Mouse (Mus musculus) midbrain, postnatal 0 days (tissue): ENCODE measurements around the gene 0610030E20Rik. TPM values are rescaled to one million over a fixed set of nuclear protein-coding genes. Genes with fewer than 3 reads are reported as not detected.

Source experiments
- ATAC-seq: fragments of 200-750 bp; cut with Nextera tagmentation; 2 replicates; pipeline ENCODE4 v1.8.0; 2017; ENCODE audit warnings: moderate number of reproducible peaks, mild to moderate bottlenecking, moderate TSS enrichment, moderate library complexity; ENCODE audit not compliant: low FRiP score
- DNase-seq: peaks from one replicate; pipeline ENCODE4 v3.0.0-alpha.2; 2015; ENCODE audit warnings: low spot score
- H3K27ac ChIP-seq: fragments of 300-500 bp; sonication (generic); 2 replicates; pipeline ENCODE4 v1.5.1; 2014; ENCODE audit warnings: low read depth, mild to moderate bottlenecking, low read length, mixed read lengths
- H3K27me3 ChIP-seq: fragments of 300-500 bp; sonication (generic); 2 replicates; pipeline ENCODE4 v1.6.1; 2014; ENCODE audit warnings: low read length, control low read depth, mixed read lengths; ENCODE audit not compliant: insufficient read depth
- H3K36me3 ChIP-seq: fragments of 300-500 bp; sonication (generic); 2 replicates; pipeline ENCODE4 v1.6.1; 2014; ENCODE audit warnings: low read length, control low read depth, mixed read lengths; ENCODE audit not compliant: insufficient read depth
- H3K4me1 ChIP-seq: fragments of 300-500 bp; sonication (generic); 2 replicates; pipeline ENCODE4 v1.6.1; 2014; ENCODE audit warnings: mild to moderate bottlenecking, control low read depth, antibody characterized with exemption, low read length, mixed read lengths; ENCODE audit not compliant: insufficient read depth
- H3K4me2 ChIP-seq: fragments of 300-500 bp; sonication (generic); 2 replicates; pipeline ENCODE4 v1.6.1; 2014; ENCODE audit warnings: low read depth, mild to moderate bottlenecking, low read length, mixed read lengths; ENCODE audit not compliant: poor library complexity, severe bottlenecking
- H3K4me3 ChIP-seq: fragments of 300-500 bp; sonication (generic); 2 replicates; pipeline ENCODE4 v1.5.1; 2014; ENCODE audit warnings: low read depth, mild to moderate bottlenecking, low read length, moderate library complexity
- H3K9ac ChIP-seq: fragments of 300-500 bp; sonication (generic); replicated peaks from 2 replicates; pipeline ENCODE4 v1.6.1; 2014; ENCODE audit warnings: mild to moderate bottlenecking, low read length, moderate library complexity, mixed read lengths; ENCODE audit not compliant: poor library complexity, severe bottlenecking
- H3K9me3 ChIP-seq: fragments of 300-500 bp; sonication (generic); 2 replicates; pipeline ENCODE4 v1.6.1; 2016; ENCODE audit warnings: low read length, control low read depth
- CTCF ChIP-seq: IDR thresholded peaks from 2 replicates; pipeline ENCODE4 v1.5.1; 2016; ENCODE audit warnings: antibody characterized with exemption, mild to moderate bottlenecking
- WGBS: fragments of 180-500 bp; shearing (Covaris S2); extraction: QIAGEN DNeasy Blood & Tissue Kit; methylation state at CpG from one replicate; pipeline ENCODE4 v1.1.7; 2014; 5-methylcytosine and 5-hydroxymethylcytosine counted together
- polyA plus RNA-seq: library from polyadenylated mRNA; unstranded; fragments of >200 nt; fragmentation: Nextera tagmentation; extraction: Ambion mirVana; gene quantifications from 2 replicates; pipeline ENCODE4 v1.2.1, GENCODE M21; 2015
- total RNA-seq: library from RNA; depleted of rRNA; stranded (reverse); fragments of >200 nt; gene quantifications from 2 replicates; pipeline ENCODE4 v1.2.3, GENCODE M21; 2014; rRNA removed

The 0610030E20Rik gene
- total and polyA plus RNA-seq, 2 experiments from 2014 or later: 10.0 to 14.7 TPM

- no peaks in the 10 kb centered on the region for H3K27me3 ChIP-seq
- TF ChIP-seq CTCF: peak; percentile 80
- H3K9ac ChIP-seq: no peak overlapping the region
- H3K4me3 ChIP-seq: no peak overlapping the region
- H3K4me2 ChIP-seq: no peak overlapping the region
- WGBS: 27% methylated on average over 7 of the region's 7 CpGs
- no peaks in the 10 kb centered on the region for H3K4me1 ChIP-seq
- H3K36me3 ChIP-seq: no peaks in the 10 kb centered on the region
- ATAC-seq (no peak), DNase-seq (peak; percentile 66)
- no peaks in the 10 kb centered on the region for H3K9me3 ChIP-seq
- no peak overlapping the region for H3K27ac ChIP-seq
Observed at GRCm38 (mm10) chr6:72401875-72402274, 54.8 kb downstream of the 0610030E20Rik start.

Other genes with a start within 250 kb of the 0610030E20Rik start
- 16.0 and 24.0 TPM in 2 replicates for gene St3gal5, start 249.7 kb upstream of the 0610030E20Rik start, total RNA-seq
- gene St3gal5, start 249.7 kb upstream of the 0610030E20Rik start, polyA plus RNA-seq: 46.4 and 51.9 TPM in 2 replicates
- 1.8 and 3.7 TPM in 2 replicates for gene Atoh8, start 111.7 kb upstream of the 0610030E20Rik start, total RNA-seq
- gene Atoh8, start 111.7 kb upstream of the 0610030E20Rik start, polyA plus RNA-seq: 1.9 and 2.3 TPM in 2 replicates
- gene Sftpb, start 42.7 kb upstream of the 0610030E20Rik start, total RNA-seq: 1.9 and 3.0 TPM in 2 replicates
- gene Sftpb, start 42.7 kb upstream of the 0610030E20Rik start, polyA plus RNA-seq: 0.19 and 0.20 TPM in 2 replicates
- gene Usp39, start 2.1 kb upstream of the 0610030E20Rik start, total RNA-seq: 43.7 and 45.3 TPM in 2 replicates
- gene Usp39, start 2.1 kb upstream of the 0610030E20Rik start, polyA plus RNA-seq: 34.5 and 35.5 TPM in 2 replicates
- gene Tmem150a, start 8.1 kb downstream of the 0610030E20Rik start, total RNA-seq: 23.1 and 28.5 TPM in 2 replicates
- gene Tmem150a, start 8.1 kb downstream of the 0610030E20Rik start, polyA plus RNA-seq: 12.9 and 14.9 TPM in 2 replicates
- gene Rnf181, start 19.6 kb downstream of the 0610030E20Rik start, total RNA-seq: 64.5 and 87.3 TPM in 2 replicates
- gene Rnf181, start 19.6 kb downstream of the 0610030E20Rik start, polyA plus RNA-seq: 120 and 131 TPM in 2 replicates
- gene Vamp5, start 33.2 kb downstream of the 0610030E20Rik start, total RNA-seq: 6.5 and 19.3 TPM in 2 replicates
- 14.4 and 14.5 TPM in 2 replicates for gene Vamp5, start 33.2 kb downstream of the 0610030E20Rik start, polyA plus RNA-seq
- gene Vamp8, start 43.4 kb downstream of the 0610030E20Rik start, total RNA-seq: 6.0 and 11.6 TPM in 2 replicates
- gene Vamp8, start 43.4 kb downstream of the 0610030E20Rik start, polyA plus RNA-seq: 23.7 and 24.8 TPM in 2 replicates
- gene Ggcx, start 67.0 kb downstream of the 0610030E20Rik start, total RNA-seq: 18.8 and 19.0 TPM in 2 replicates
- gene Ggcx, start 67.0 kb downstream of the 0610030E20Rik start, polyA plus RNA-seq: 10.7 and 11.0 TPM in 2 replicates
- 120 and 150 TPM in 2 replicates for gene Mat2a, start 92.2 kb downstream of the 0610030E20Rik start, total RNA-seq
- gene Mat2a, start 92.2 kb downstream of the 0610030E20Rik start, polyA plus RNA-seq: 279 and 298 TPM in 2 replicates
- 0.28 TPM in 1 of 2 replicates, not detected in the other for gene Sh2d6, start 174.4 kb downstream of the 0610030E20Rik start, total RNA-seq
- gene Sh2d6, start 174.4 kb downstream of the 0610030E20Rik start, polyA plus RNA-seq: 0.25 and 0.48 TPM in 2 replicates
- 6.7 and 12.2 TPM in 2 replicates for gene Capg, start 197.1 kb downstream of the 0610030E20Rik start, total RNA-seq
- gene Capg, start 197.1 kb downstream of the 0610030E20Rik start, polyA plus RNA-seq: 6.3 and 8.0 TPM in 2 replicates